Mouse (Mus musculus): Measurements from ENCODE around the gene Phactr4. TPM values are rescaled to one million over a fixed set of nuclear protein-coding genes. Genes with fewer than 3 reads are reported as not detected.

Gene Phactr4
- polyA plus RNA-seq (2015; fragmentation: Nextera tagmentation; extraction: Ambion mirVana), result 17.5 and 18.7 TPM in 2 replicates

DNA sequence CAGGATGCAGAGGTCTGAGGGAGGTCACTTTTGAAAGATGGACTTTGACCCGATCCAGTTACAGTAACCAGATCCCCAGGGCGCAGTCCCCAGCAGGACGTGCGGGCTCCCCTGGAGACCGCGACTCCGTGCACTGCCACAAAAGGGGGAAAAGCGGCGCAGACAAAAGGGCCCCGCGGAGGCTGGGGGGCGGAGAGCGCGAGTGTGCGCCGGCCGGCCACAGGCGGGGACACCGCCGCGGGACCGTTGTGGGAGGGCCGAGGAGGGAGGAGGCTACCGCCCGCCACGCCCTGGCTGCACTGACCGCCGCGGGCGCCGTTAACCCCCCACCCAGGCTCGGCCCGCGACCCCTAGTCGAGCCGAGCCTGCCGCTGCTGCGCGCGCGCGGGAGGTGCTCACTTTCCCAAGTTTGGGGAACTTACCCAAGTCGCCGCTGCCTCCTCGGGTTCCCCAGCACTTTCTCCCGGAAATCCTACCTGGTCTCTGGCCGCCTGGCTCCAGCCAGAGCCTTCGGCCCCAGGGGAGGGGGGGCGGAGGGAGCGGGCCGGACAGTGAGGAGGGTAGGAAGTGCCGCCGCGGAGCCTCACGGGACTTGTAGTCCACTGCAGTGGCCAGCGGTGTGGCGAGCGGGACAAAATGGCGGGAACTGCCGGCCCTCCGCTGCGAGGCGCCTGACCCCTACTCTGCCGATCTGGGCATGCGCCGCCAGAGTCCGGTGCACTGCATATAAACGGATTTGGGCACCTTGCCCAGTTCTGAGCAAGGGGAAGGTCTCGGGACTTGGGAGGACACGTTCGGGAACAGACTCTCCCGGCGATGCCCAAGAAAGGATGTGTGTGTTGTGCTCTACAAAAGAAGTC, at the start of gene Phactr4:
TSS of gene Phactr4 (minus strand) at position 567 of the 860 bp plus-strand sequence.
- Histone ChIP-seq H3K9me3 (replicated peaks) (0 out of 2 replicates have a peak, but pooled peaks cover 3% of the 10 kb centered on the region), H3K27ac (peak within 1 kb of the TSS; percentile 96), H3K4me2 (peak within 1 kb of the TSS; percentile 64), H3K36me3 (ENCODE audit: poor library complexity, severe bottlenecking) (no peaks in the 10 kb centered on the region), H3K27me3 (no peaks in the 10 kb centered on the region), H3K4me1 (peaks cover 20% of the 10 kb centered on the region), H3K9ac (peak within 1 kb of the TSS; percentile 90), H3K4me3 (peak within 1 kb of the TSS; percentile 78)
- ATAC-seq, result peak; percentile 98
- under 1% methylated on average over 59 of the region's 73 CpGs for WGBS

DNA sequence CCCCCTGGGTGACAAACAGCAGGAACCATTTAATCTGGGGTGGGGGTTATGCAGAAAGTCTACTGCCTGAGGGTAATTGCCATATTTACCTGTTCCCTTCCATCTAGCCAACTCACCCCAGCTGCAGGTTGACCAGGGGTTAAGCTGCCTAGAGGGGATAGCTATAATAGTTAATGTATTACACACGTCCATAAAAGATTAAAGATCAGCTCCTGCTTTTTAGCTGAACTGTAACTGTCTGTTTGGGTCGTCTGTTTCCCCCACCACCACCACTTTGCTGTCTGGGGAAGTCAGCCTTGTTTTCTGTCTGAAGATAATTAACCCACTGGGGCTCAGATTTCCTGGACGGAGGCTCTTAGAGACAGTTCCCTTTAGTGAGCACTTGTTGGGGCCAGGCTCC, 47.6 kb upstream of the Phactr4 start:
- H3K36me3 ChIP-seq (ENCODE audit: poor library complexity, severe bottlenecking), result no peaks in the 10 kb centered on the region
- no peak overlapping the region for H3K27ac ChIP-seq
- no peaks in the 10 kb centered on the region for H3K27me3 ChIP-seq
- 21% methylated on average over 3 of the region's 3 CpGs for WGBS
- no peak for ATAC-seq
- no peak overlapping the region for H3K9ac ChIP-seq
- H3K4me3 ChIP-seq, result no peak overlapping the region
- H3K4me2 ChIP-seq, result no peak overlapping the region
- H3K9me3 ChIP-seq (replicated peaks), result no peaks in the 10 kb centered on the region
- no peaks in the 10 kb centered on the region for H3K4me1 ChIP-seq

DNA sequence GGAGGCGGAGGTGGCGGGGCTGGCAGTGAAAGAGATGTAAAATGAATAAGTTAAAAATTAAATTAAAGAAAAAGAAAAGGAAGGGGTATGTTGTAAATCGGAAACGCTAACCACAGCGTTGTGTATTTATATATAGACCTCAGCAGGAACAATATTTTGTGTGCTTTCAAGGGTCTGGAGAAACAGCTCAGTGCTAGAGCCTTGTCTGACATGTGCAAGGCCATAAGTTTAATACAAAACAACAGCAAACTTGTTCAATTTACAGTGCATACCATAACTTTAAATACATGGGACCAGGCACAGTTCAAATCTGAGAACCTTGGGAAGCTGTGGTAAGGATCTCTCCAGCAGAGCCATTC, 41.9 kb upstream of the Phactr4 start:
- Histone ChIP-seq H3K27ac (no peak overlapping the region), H3K9me3 (replicated peaks) (no peaks in the 10 kb centered on the region), H3K36me3 (ENCODE audit: poor library complexity, severe bottlenecking) (peaks cover 22% of the 10 kb centered on the region), H3K27me3 (no peaks in the 10 kb centered on the region), H3K9ac (peak overlapping the region; percentile 80; the same call in 1 of the 2 replicates), H3K4me1 (peaks cover 24% of the 10 kb centered on the region), H3K4me2 (peak overlapping the region; percentile 88), H3K4me3 (peak overlapping the region; percentile 84)
- peak; percentile 44 for ATAC-seq
- 5% methylated on average over 5 of the region's 5 CpGs for WGBS

DNA sequence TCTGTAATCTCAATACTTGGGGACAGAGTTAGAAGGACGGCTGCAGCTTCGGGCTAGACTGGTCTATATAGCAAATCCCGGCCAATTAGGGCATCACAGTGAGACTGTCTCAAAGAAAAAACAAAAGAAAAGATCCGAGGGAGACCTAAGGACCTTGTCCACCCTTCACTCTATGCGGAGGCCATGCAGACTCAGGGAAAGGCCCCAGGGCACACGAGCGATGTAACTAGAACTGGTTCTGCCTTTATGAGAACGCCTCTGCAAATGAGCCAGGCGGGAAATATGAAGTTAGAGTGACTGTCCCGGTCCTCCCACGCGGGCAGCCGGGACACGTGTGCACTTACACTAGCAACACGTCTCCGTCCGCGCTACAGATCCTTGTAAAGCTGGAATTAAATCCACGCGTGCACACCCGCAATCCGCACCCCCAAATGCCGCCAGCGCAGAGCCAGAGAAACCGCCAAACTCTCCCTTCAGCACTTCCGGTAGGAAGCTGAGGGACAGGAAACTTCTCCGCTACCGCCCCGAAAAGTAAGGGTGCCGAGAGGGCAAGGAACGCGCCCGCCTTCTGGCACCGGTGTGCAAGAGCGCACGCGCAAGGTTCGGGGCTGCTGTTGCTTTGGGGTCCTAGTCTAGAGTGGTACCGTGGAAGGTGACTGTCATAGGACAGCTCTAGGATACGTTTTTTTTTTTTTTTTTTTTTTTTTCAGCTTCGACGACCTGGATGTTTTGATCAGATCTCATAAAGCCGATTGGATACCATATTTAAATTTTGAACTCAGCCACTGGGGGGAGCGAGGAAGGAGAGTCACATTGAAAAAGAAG, 41.4 kb upstream of the Phactr4 start, which contains the start of gene Med18:
TSS of gene Med18 (minus strand) at position 492 of the 825 bp plus-strand sequence.
- peaks cover 24% of the 10 kb centered on the region for H3K4me1 ChIP-seq
- peaks cover 25% of the 10 kb centered on the region for H3K36me3 ChIP-seq (ENCODE audit: poor library complexity, severe bottlenecking)
- H3K27me3 ChIP-seq, result no peaks in the 10 kb centered on the region
- peak within 1 kb of the TSS; percentile 84 for H3K4me3 ChIP-seq
- H3K9me3 ChIP-seq (replicated peaks), result no peaks in the 10 kb centered on the region
- peak within 1 kb of the TSS; percentile 88 for H3K4me2 ChIP-seq
- H3K27ac ChIP-seq, result peak within 1 kb of the TSS; percentile 53; the same call in 1 of the 2 replicates
- H3K9ac ChIP-seq, result peak within 1 kb of the TSS; percentile 80
- ATAC-seq, result peak; percentile 98
- under 1% methylated on average over 44 of the region's 44 CpGs for WGBS

DNA sequence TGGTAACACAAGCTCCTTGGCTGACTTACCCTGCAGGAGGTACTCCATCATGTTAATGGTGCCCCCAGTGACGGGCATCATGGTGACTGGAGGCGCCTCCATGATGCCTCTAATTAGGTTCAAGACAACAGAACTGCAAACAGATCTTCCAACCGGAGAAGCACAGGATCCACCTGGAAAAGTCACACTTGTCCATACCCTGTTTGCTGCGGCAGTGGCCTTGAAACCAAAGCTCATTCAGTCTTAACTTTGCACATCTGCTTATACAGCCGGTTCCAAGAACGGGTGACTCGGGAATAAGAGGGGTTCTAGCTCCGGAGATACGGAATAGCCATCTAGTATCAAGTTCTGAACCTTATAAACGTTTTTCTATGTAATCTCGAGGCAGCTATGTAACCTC, 40.5 kb upstream of the Phactr4 start:
- no peak for ATAC-seq

DNA sequence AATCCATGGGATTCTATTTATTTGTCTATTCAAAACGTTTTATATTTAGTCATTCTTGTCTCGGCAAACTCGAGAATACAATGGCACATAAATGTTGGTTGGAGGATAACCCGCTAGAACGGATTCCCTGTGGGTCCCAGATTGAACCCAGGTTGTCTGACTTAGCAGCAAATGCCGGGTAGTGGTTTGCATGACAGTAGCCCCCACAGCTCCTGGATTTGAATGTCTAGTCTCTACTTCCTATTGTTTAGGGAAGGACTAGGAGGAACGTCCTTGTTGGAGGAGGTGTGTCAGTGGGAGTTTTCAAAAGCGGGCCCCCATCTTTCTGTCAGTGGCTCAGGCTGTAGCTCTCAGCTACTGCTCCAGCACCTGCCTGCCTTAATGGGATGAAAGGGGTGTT, 37.9 kb upstream of the Phactr4 start:
- Histone ChIP-seq H3K4me1 (peaks cover 24% of the 10 kb centered on the region), H3K9ac (no peak overlapping the region), H3K4me3 (no peak overlapping the region), H3K36me3 (ENCODE audit: poor library complexity, severe bottlenecking) (peaks cover 44% of the 10 kb centered on the region), H3K27ac (no peak overlapping the region), H3K27me3 (no peaks in the 10 kb centered on the region), H3K4me2 (no peak overlapping the region), H3K9me3 (replicated peaks) (no peaks in the 10 kb centered on the region)
- no peak for ATAC-seq
- 87% methylated on average over 8 of the region's 8 CpGs for WGBS

More for the DNA sequence above, 40.5 kb upstream of the Phactr4 start:
- no peaks in the 10 kb centered on the region for H3K9me3 ChIP-seq (replicated peaks)
- H3K9ac ChIP-seq, result peak overlapping the region; percentile 80
- peak overlapping the region; percentile 88 for H3K4me2 ChIP-seq
- peak overlapping the region; percentile 84 for H3K4me3 ChIP-seq
- 13% methylated on average over 11 of the region's 11 CpGs for WGBS
- peaks cover 24% of the 10 kb centered on the region for H3K4me1 ChIP-seq
- H3K27ac ChIP-seq, result no peak overlapping the region
- peaks cover 32% of the 10 kb centered on the region for H3K36me3 ChIP-seq (ENCODE audit: poor library complexity, severe bottlenecking)
- no peaks in the 10 kb centered on the region for H3K27me3 ChIP-seq

DNA sequence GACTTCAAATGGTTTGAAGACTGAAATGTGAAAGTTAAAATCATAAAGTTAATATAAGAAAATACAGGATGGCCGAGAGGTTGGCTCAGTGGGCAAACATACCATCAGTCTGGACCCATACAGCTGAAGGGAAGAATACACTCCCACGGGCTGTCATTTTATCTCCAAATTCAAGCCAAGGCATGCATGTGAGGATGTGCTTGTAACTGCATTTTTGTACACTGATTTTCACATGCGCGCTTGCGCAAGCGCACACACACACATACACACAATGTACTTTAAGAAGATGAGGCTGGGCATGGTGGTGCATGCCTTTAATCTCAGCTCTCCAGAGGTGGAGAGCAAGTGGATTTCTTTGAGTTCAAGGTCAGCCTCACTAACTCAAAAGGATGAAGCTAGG, 33.3 kb upstream of the Phactr4 start:
- Histone ChIP-seq H3K9me3 (replicated peaks) (no peaks in the 10 kb centered on the region), H3K27ac (no peak overlapping the region), H3K4me3 (no peak overlapping the region), H3K9ac (no peak overlapping the region), H3K27me3 (no peaks in the 10 kb centered on the region), H3K4me1 (no peaks in the 10 kb centered on the region), H3K36me3 (ENCODE audit: poor library complexity, severe bottlenecking) (peaks cover 35% of the 10 kb centered on the region), H3K4me2 (no peak overlapping the region)
- 97% methylated on average over 6 of the region's 6 CpGs for WGBS
- ATAC-seq, result no peak

DNA sequence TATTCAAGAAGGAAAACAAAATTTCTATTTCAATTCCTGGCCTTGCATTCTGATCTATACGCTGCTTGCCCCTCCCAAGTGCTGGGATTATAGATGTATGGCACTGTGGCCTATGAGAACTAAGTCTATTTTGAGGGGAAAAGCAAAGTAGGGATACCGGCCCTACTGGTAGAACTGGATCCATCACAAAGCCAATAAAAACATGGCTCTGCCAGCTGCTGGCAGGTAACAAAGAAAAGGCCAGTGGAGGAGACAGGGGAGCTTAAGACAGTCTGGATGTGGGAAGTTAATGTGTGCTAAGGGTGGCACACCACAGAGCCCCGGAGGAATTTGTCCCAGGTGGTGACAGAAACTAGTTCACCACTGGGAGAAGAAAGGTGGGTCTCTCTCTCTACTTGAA, 32.9 kb upstream of the Phactr4 start:
- WGBS, result 84% methylated on average over 3 of the region's 3 CpGs

DNA sequence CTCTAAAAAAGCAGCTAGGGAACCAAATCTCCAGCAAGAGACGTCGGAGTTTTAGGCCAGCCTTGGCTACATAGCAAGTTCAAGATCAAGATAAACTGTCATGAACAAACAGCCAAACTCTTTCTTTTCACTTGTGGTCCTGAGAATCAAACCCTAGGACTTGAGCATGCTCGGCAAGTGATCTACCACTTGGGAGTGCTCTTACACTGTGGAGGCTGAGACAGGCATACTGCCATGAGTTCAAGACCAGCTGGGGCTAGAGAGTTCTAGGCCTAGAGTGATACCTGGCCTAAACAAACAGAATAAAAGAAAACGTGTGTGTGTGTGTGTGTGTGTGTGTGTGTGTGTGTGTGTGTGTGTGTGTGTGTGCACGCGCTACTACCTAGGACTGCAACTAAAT, 31.9 kb upstream of the Phactr4 start:
- no peak overlapping the region for H3K4me3 ChIP-seq
- H3K27me3 ChIP-seq, result no peaks in the 10 kb centered on the region
- no peak overlapping the region for H3K9ac ChIP-seq
- no peaks in the 10 kb centered on the region for H3K9me3 ChIP-seq (replicated peaks)
- H3K27ac ChIP-seq, result no peak overlapping the region
- no peaks in the 10 kb centered on the region for H3K4me1 ChIP-seq
- ATAC-seq, result no peak
- no peak overlapping the region for H3K4me2 ChIP-seq
- H3K36me3 ChIP-seq (ENCODE audit: poor library complexity, severe bottlenecking), result peaks cover 22% of the 10 kb centered on the region
- 89% methylated on average over 6 of the region's 6 CpGs for WGBS

More for the DNA sequence above, 32.9 kb upstream of the Phactr4 start:
- no peaks in the 10 kb centered on the region for H3K9me3 ChIP-seq (replicated peaks)
- no peak overlapping the region for H3K9ac ChIP-seq
- ATAC-seq, result no peak
- no peak overlapping the region for H3K4me2 ChIP-seq
- H3K36me3 ChIP-seq (ENCODE audit: poor library complexity, severe bottlenecking), result peaks cover 31% of the 10 kb centered on the region
- H3K4me1 ChIP-seq, result no peaks in the 10 kb centered on the region
- no peak overlapping the region for H3K27ac ChIP-seq
- H3K27me3 ChIP-seq, result no peaks in the 10 kb centered on the region
- no peak overlapping the region for H3K4me3 ChIP-seq

DNA sequence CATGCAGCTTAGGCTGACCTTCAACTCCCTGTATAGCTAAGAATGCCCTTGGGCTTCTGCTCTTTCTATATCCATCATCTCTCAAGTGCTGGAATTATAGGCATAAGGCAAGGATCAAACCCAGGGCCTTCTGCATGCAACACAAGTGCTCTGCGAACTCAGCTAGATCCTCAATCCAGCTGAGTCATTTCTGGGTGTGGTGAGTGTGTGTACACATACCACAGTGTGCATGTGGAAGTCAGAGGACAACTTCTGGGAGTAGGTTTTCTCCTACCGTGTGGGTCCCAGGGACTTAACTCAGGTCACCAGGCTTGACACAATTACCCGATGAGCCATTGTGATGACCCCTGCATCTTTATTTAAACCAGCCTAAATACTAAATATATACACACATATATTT, 27.5 kb upstream of the Phactr4 start:
- no peaks in the 10 kb centered on the region for H3K27me3 ChIP-seq
- 84% methylated on average over 3 of the region's 3 CpGs for WGBS
- H3K27ac ChIP-seq, result no peak overlapping the region
- H3K9me3 ChIP-seq (replicated peaks), result no peaks in the 10 kb centered on the region
- H3K36me3 ChIP-seq (ENCODE audit: poor library complexity, severe bottlenecking), result no peaks in the 10 kb centered on the region
- H3K4me2 ChIP-seq, result no peak overlapping the region
- H3K4me1 ChIP-seq, result no peaks in the 10 kb centered on the region
- ATAC-seq, result no peak
- H3K4me3 ChIP-seq, result no peak overlapping the region
- no peak overlapping the region for H3K9ac ChIP-seq

DNA sequence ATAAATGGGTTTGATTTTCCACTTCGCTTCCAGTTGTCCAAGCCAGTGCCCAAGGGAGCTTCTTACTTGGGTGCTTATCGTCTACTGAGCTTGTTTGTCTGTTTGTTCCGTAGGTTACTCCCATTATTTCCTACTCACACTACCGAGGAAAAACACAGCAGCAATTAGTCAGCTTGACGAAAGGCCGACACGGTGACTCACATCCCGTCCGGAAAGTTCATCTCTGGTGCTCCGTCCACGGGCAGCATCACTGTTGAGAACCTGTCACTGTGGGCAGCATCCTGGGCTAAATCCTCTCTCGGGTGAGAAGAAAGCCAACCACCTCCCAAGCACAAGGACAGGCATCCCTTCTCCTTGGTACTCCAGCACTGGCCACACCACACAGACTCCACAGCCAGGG, 23.8 kb upstream of the Phactr4 start:
- Histone ChIP-seq H3K4me2 (no peak overlapping the region), H3K4me1 (no peaks in the 10 kb centered on the region), H3K9ac (no peak overlapping the region), H3K27ac (no peak overlapping the region), H3K9me3 (replicated peaks) (no peaks in the 10 kb centered on the region), H3K4me3 (no peak overlapping the region), H3K36me3 (ENCODE audit: poor library complexity, severe bottlenecking) (no peaks in the 10 kb centered on the region), H3K27me3 (no peaks in the 10 kb centered on the region)
- WGBS, result 85% methylated on average over 12 of the region's 12 CpGs
- no peak for ATAC-seq

DNA sequence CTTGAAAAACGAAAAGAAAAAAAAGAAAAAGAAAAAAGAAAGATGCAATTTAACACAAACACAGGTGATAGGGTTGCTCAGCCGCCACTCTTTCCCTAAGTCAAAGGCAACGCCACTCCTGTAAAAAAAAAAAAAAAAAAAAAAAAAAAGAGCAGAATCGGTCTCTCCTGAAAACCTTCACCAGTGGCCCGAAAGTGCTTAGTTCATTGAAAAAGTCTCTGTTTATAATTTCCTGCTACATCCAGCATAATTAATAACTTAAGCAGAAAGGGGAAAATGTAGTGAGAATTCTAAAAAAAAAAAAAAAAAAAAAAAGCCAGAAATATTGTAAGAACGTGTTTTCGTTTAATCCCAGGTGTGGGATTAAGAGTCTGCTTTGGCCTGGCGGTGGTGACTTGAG, 22.2 kb upstream of the Phactr4 start:
- H3K4me2 ChIP-seq, result no peak overlapping the region
- no peak overlapping the region for H3K9ac ChIP-seq
- 86% methylated on average over 8 of the region's 8 CpGs for WGBS
- H3K4me3 ChIP-seq, result no peak overlapping the region
- H3K27ac ChIP-seq, result no peak overlapping the region
- no peaks in the 10 kb centered on the region for H3K4me1 ChIP-seq
- no peak for ATAC-seq
- no peaks in the 10 kb centered on the region for H3K36me3 ChIP-seq (ENCODE audit: poor library complexity, severe bottlenecking)
- H3K27me3 ChIP-seq, result no peaks in the 10 kb centered on the region
- H3K9me3 ChIP-seq (replicated peaks), result no peaks in the 10 kb centered on the region

Measured in forebrain, embryonic 13.5 days (tissue).